Comparison of ENCODE assay signal across 19 mouse cellular contexts in genomic region chr11:29017406-29017805, GRCm38 (mm10).
DNase-seq lines count a peak whose midpoint lies in the region; ATAC-seq lines count a peak whose summit lies in the region.
"Had no signal": no experiment of that assay in that cellular context is flagged by ENCODE, and none has a peak within 500 bp of the region (broad histone marks: within the 10 kb centered on the region; RNA-seq: fewer than 3 reads in every experiment).

No protein-coding gene starts in this region.

- H3K4me3 ChIP-seq in kidney, embryonic 16.5 days (ENCODE audit: low read length), result no peak overlapping the region
- H3K4me3 ChIP-seq in forebrain, embryonic 11.5 days (ENCODE audit: low read depth, low read length), result no peak overlapping the region
- H3K4me3 ChIP-seq: embryonic facial prominence, embryonic 10.5 days; forebrain, embryonic 15.5 days; heart, adult 2 months; heart, embryonic 15.5 days; hindbrain, embryonic 13.5 days; intestine, embryonic 15.5 days had no signal

- H3K9ac ChIP-seq in kidney, embryonic 16.5 days (replicated peaks; ENCODE audit: low read length), result no peak overlapping the region
- no peak overlapping the region for H3K9ac ChIP-seq in forebrain, embryonic 11.5 days (ENCODE audit: low read length)
- H3K9ac ChIP-seq: forebrain, embryonic 15.5 days; heart, embryonic 15.5 days; hindbrain, embryonic 13.5 days; intestine, embryonic 15.5 days had no signal

- WGBS in kidney, embryonic 16.5 days, result 36% methylated on average over 1 of the region's 1 CpGs
- 45% methylated on average over 1 of the region's 1 CpGs for WGBS in forebrain, embryonic 11.5 days

- no peak for ATAC-seq in kidney, embryonic 16.5 days (ENCODE audit: low FRiP score, low TSS enrichment)
- no peak for ATAC-seq in forebrain, embryonic 11.5 days (replicated peaks; ENCODE audit: low FRiP score)
- ATAC-seq: forebrain, embryonic 15.5 days; intestine, embryonic 15.5 days had no signal

- no peak overlapping the region for H3K4me2 ChIP-seq in kidney, embryonic 16.5 days (replicated peaks; ENCODE audit: low read depth, low read length)
- H3K4me2 ChIP-seq in forebrain, embryonic 11.5 days (ENCODE audit: low read depth, low read length, severe bottlenecking), result no peak overlapping the region
- H3K4me2 ChIP-seq: forebrain, embryonic 15.5 days; heart, embryonic 11.5 days; heart, embryonic 15.5 days; hindbrain, embryonic 13.5 days; intestine, embryonic 15.5 days had no signal

- peak; percentile 29 to 46 for DNase-seq in kidney, adult 8-10 months
- DNase-seq in kidney, postnatal 36 days, result peak; percentile 45 to 48
- no peak for DNase-seq in kidney, adult 18-20 months
- peak; percentile 22 for DNase-seq in adipocyte (ENCODE audit: low spot score)
- no peak for DNase-seq in adrenal gland, adult 2 months
- DNase-seq in forebrain, embryonic 11.5 days (ENCODE audit: low spot score), result no peak
- DNase-seq: adrenal gland, postnatal 25 days; cerebellum, adult 18-20 months; cerebellum, postnatal 10 days; gastrocnemius, postnatal 14 days; heart, adult 2 months; heart, postnatal 14 days had no signal

- no peaks in the 10 kb centered on the region for H3K27me3 ChIP-seq in kidney, embryonic 16.5 days (ENCODE audit: insufficient read depth, low read length)
- no peaks in the 10 kb centered on the region for H3K27me3 ChIP-seq in forebrain, embryonic 11.5 days (ENCODE audit: control insufficient read depth, insufficient read depth, low read length)
- H3K27me3 ChIP-seq: forebrain, embryonic 15.5 days; heart, embryonic 15.5 days; hindbrain, embryonic 13.5 days; intestine, embryonic 15.5 days had no signal

- H3K9me3 ChIP-seq in kidney, embryonic 16.5 days (ENCODE audit: low read length), result no peaks in the 10 kb centered on the region
- no peaks in the 10 kb centered on the region for H3K9me3 ChIP-seq in forebrain, embryonic 11.5 days (ENCODE audit: control insufficient read depth, low read length)
- H3K9me3 ChIP-seq: embryonic facial prominence, embryonic 10.5 days; forebrain, embryonic 15.5 days; heart, embryonic 15.5 days; hindbrain, embryonic 13.5 days; intestine, embryonic 15.5 days had no signal

- no peaks in the 10 kb centered on the region for H3K4me1 ChIP-seq in kidney, embryonic 16.5 days (ENCODE audit: insufficient read depth, low read length)
- no peaks in the 10 kb centered on the region for H3K4me1 ChIP-seq in forebrain, embryonic 11.5 days (replicated peaks; ENCODE audit: control insufficient read depth, insufficient read depth, low read length)
- H3K4me1 ChIP-seq: embryonic facial prominence, embryonic 10.5 days; heart, embryonic 15.5 days; hindbrain, embryonic 13.5 days; intestine, embryonic 15.5 days had no signal

- no peak overlapping the region for H3K27ac ChIP-seq in kidney, embryonic 16.5 days (ENCODE audit: low read length)
- no peak overlapping the region for H3K27ac ChIP-seq in forebrain, embryonic 11.5 days (ENCODE audit: low read depth, low read length)
- H3K27ac ChIP-seq: embryonic facial prominence, embryonic 10.5 days; forebrain, embryonic 15.5 days; heart, adult 2 months; heart, embryonic 15.5 days; hindbrain, embryonic 13.5 days; intestine, embryonic 15.5 days had no signal

- H3K36me3 ChIP-seq in kidney, embryonic 16.5 days (ENCODE audit: insufficient read depth, low read length), result no peaks in the 10 kb centered on the region
- no peaks in the 10 kb centered on the region for H3K36me3 ChIP-seq in forebrain, embryonic 11.5 days (ENCODE audit: control insufficient read depth, insufficient read depth, low read length)
- H3K36me3 ChIP-seq: embryonic facial prominence, embryonic 10.5 days; forebrain, embryonic 15.5 days; heart, embryonic 15.5 days; hindbrain, embryonic 13.5 days; intestine, embryonic 15.5 days had no signal

Comparison
In these comparisons a context has a peak if more than half of its experiments do, and no peak if none do; other contexts are left out.
1. DNase-seq: peak in kidney, adult 8-10 months (2 of 2), kidney, postnatal 36 days (2 of 2) and adipocyte (single experiment); none in kidney, adult 18-20 months (single experiment), adrenal gland, adult 2 months (single experiment) and forebrain, embryonic 11.5 days (single experiment).